Mouse (Mus musculus) fat pad, adult 2 months (tissue): ENCODE results near the gene Ankrd55.

ENCODE experiments used
- DNase-seq: peaks from one replicate; pipeline ENCODE4 v3.0.0-alpha.2; 2011; ENCODE audit warnings: low read depth, low spot score; ENCODE audit errors: extremely low read depth

Ankrd55 gene

DNA sequence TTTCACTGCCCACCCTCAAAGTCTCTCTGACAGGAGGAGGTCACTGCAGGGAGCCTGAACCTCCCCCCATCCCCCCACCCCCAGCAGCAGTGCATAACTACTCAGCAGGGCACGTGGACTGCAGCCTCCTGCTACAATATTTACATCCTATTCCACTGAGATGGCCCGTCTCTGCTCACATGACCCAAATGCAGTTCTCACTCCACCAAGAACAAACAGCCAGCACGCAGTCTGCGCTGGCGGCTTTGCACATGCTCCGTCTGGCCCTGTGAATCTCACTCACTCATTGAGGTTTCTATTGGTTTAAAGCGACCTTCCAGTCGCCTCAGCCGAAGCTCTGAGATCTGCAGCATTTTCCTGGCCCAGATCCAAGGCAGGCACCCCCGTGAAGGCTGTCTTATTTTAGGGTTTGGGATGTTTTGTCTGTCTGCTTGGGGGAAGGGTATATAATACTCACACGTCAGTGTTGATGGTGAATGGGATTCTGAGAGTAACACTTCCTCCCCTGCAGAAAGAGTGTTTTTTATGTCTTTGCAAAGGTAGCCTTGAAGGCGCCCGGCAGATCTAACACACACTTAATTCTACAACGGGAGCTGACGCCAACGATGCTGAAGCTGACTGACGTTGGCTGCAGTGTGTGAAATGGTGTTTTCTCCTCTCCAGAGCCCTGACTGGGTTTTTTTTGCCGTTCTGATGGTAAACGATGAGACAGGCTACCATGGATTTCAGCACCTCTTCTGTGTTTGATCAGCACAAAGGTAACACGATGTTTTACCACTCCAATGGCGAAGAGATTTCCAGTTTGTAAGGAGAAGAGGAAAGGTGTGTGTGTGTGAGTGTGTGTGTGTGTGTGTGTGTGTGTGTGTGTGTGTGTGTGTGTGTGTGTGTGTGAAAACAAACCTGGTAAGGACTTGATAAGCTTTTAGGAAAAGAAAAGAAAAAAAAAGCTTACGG lies at the start of gene Ankrd55:
Gene Ankrd55 (plus strand): TSS at position 227 of the 954 bp plus-strand sequence.
- DNase-seq: no peak

DNA sequence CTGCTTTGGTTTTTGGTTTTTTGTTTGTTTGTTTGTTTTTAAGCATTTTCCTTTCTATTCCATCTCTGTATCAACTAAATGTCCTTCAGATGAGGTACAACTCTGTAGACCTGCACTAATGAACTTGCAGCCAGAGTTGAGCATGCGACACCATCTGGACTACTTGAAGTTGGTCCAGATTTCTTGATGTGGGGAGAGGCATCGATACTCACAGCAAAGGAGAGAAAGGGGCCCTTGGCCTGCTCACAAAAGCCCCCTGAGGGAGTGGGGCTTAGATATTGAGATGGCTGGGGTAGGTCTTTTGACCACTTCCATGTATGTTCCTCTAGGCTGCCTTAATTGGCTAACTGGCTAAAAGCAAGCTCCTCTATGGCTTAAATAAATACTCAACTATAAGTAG lies 49.0 kb upstream of the Ankrd55 start:
- no peak for DNase-seq

DNA sequence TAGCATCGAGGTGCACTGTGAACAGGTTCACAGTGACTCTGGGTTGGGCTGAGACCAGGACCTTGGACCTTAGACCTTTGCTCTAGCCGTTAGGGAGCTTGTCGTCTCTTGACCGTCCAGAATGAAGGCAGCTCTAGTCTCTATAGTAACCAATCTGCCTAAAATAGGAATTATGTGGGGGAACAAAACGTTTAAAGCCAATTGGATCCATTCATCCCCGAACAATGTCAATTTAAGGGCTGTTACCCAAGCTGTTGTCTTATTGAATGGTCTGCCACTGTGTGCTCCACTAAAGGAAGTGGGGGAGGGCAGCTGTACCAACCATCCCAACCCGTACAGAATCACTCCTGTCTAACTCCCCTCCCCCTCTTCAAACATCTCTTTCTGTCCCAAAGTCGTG lies 46.8 kb upstream of the Ankrd55 start:
- DNase-seq: no peak

DNA sequence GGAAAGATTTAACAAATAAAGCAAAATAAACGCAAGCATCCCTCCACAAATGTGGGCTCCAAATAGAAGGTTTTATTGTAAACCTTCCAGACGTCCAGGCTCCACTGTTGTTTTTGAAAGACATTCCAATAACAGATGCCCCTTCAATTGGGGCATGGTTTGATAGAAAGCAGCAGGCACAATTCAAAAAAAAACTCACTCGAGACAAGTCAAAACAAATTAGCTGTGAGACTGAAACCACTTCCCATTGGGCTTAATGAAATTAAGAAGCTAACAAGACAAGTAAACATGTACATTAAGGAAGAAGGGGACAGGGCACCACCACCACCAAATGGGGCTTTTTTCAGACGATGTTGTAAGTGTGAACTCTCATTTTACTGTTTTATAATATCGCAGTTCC lies 43.1 kb upstream of the Ankrd55 start:
- no peak for DNase-seq

DNA sequence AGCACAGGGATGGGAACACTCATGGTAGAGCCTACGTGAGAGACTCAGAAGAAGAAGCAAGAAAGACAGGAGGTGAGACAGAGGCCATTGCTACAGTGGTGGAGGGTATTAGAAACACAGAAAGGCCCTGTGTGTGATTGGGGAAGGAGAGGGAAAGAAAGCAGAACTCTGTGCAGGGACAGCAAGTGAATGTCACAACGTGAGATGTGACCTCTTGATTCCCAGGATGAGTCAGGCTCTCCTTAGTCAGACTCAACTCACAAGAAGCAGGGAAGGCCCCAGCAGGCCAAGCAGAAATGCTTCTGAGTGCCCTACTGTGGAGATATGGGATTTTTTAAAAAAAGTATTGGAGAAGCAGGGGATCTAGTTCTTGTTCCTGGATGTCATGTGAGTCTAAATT lies 36.8 kb upstream of the Ankrd55 start:
- no peak for DNase-seq

DNA sequence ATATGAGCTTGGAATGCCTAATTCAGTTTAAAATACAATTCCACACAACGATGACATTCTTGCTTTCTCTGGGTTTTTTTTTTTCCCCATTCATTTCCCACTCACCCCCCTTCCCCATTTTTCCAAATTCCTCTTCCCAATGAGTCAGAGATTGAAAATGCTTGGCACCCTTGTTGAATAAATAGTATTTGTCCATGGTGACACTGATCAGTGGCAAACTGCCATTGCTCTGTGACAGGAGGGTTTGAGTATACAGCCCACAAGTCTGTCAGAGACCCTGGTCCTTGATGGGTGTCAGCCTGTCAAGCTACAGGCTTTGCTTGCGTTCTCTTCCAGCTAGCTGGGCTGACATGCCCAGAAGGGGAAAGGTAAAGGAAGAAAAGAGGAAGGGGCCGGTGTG lies 36.2 kb upstream of the Ankrd55 start:
- DNase-seq: no peak

DNA sequence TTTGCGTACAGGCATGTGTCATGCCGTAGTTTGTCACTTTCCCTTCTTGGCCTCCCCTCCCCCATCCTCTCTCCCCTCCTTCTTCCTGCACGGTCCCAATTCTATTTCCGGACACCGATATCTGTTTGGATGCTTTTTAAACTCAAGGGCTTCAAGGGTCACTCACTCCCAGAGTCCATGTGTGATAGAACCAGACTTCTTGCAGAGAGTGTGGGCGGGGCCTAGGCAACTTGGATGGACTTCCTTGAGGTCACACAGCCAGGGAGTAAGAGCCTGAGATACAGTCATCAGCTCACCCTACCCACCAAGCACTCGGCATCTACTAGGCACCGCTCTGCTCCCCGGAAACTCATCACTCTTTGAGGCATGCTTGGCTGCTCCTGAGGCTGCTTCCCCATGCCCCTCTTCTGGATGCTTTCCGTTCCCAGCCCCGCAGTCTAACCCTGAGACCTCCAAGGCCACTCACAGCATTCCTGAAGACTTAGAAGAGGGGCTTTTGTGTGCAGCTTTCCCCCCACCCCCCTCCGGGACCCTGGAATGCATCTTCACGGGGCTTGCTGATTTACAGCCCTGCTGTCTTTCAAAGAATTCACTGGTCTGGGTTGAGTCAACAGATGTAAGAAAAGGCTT lies 35.1 kb upstream of the Ankrd55 start:
- no peak for DNase-seq

DNA sequence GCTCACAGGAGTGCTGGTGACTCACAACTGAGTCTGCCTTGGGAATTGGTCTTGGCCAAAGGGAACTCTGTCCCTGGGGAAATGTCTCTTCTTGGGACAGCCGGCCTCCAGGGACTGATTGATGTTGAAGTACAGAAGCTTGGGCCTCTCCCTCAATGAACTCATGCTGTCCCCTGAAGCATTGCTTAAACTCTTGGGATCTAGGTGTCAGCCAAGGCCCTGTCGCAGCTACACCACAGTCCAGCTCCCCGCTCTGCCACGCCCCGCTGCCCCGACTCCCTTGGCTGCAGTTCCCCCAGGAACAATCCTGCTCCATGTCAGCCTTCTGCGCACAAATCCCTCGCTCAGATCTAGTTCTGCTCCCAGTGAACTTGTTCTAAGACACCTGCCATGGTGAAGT lies 34.1 kb upstream of the Ankrd55 start:
- no peak for DNase-seq

DNA sequence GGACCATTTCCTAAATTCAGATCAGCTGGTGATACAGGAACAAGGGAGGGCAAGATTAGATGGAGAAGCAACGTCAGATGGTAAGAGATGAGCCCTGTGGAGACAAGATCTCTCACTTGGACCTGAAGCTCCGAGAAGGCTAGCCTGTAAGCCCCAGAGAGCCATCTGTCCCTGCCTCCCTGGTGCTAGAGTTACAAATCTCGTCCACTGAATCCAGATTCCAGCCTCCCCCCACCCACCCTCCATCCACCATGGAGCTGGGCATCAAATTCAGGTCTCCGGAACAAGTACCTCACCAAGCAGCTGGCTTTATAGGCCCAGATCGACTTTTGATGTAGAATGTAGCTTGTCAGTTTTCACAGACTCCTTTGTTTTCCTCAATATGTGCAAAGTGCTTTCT lies 32.4 kb upstream of the Ankrd55 start:
- DNase-seq: no peak

DNA sequence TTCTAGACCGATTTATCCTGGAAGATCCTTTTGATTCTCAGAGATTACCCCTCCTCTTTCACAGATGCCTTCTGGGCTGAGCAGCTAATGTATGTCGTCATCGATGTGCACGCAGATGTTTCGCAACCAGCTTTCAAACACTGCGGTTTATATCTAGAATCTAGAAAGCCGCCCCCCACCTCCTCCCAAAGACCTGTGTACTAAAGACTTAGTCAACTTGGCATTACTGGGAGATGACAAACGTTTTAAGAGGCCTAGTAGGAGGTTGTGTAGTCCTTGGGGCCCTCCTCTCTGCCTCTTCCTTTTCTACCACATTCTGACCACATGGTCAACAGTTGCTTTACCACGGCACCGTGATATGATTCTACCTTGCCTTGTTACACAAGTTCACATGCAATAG lies 29.8 kb upstream of the Ankrd55 start:
- DNase-seq: peak; percentile 23

DNA sequence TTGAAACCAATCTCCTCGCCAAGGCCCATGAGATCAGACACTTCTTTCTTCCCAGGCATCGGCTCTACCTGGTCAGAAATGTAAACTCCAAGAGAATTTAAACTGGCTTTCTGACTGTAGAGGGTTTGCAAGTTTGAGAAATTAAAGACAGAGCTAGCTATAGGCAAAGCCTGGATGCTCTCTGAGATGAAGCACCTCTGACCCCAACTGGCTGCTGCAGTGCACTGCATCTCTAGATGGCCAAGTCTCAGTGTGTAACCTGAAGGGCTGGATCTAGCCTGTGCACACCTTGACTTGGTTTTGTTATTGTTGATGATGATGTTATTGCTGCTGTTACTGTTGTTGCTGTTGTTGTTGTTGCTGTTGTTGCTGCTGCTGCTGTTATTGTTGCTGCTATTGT lies 28.9 kb upstream of the Ankrd55 start:
- peak; percentile 18 for DNase-seq

DNA sequence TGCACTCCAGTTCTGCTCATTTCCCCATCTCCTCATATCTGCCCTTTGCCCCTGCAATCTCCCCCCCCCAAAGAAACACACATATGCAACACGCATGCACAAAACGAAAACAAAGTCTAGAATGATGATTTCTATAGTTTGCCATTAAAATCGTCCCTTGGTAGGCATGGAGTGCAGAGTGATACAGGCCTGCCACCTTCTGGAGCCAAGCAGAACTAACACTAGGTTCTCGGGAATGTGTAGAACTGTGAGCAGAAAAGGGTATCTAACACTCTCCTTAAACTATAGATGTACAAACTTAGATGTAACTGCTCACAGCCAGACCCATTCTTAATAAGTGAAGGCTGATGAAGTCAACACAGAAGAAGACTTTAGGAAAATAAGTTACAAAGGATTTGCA lies 23.6 kb upstream of the Ankrd55 start:
- no peak for DNase-seq

DNA sequence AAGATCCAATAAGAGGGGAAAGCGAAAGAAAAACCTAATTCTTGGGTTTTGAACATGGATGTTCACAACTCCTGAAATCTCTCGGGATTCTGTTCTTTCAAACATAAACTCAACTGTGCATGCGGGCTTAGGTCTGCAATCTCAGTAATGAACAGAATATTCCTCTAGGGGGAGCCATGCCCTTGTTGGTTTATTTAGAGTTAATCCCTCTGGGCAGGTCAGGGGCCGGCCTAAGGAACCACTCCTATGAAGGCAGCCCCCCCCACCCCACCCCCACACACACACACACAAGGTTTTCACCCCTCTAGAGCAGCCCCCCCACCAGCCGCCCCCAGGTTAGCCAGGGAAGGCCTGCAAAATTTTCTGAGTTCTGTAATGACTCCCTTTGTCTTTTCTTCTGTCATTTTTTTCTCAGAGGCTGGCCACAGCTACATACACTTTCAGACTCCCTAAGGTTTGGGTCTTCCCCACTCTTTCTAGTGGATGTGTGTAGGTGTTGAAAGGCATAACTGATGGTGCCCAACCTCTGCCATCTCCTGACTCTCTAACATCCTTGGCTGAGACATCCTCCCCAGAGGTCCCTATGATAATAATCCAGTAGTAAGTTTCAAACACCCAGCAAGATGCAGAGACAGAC lies 16.2 kb upstream of the Ankrd55 start:
- DNase-seq: no peak

DNA sequence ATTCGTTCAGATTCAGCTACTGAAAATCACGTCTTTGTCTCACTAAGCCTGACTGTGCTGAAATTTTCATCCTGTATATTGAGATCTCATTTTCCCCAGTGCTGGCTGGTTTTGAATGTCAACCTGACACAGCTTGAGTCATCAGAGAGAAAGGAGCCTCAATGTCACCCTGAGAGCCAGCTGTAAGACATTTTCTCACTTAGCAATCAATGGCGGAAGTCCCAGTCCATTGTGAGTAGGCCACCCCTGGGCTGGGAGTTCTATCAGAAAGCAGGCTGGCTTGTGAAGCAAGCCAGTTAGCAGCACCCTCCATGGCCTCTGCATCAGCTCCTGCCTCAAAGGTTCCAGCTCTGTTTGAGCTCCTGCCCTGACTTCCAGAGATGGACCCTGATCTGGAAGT lies 13.6 kb upstream of the Ankrd55 start:
- no peak for DNase-seq

DNA sequence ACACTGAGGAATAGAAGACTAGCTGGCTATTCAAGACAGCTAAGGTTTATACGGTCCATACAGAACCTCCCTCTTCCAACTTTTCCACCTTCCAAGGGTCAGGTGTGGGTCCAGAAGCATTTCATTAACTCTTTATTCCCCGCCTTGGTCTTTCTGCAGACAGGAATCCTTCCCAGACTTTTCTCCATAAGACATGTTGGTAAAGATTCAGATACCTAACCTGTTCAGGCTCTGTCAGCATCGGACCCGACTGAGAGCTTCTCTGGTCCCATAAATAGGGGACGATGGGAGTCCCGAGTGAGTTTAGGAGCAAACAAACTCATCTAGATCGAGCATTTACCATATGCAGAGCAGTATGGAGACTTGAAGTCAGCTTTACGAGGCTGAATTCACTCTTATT lies 12.3 kb upstream of the Ankrd55 start:
- DNase-seq: no peak

DNA sequence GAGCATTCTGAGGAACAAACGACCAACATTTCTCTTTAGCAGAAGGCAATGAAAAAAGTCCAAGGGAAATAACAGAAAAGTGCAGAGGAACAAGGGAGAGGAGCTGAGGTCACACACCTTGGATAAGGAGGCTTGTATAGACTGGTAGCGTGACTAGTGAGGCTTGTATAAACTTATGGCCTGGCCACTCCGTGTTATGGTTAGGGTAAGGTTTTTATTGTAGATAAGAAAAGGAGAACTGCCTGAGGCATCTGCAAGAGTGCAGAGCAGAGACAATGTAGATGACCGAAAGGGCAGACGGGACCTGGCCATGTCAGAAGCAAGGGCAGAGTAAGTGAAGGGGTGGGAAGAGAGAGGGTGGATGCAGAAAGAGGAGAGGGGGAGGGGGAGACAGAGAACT lies 10.7 kb upstream of the Ankrd55 start:
- DNase-seq: no peak

DNA sequence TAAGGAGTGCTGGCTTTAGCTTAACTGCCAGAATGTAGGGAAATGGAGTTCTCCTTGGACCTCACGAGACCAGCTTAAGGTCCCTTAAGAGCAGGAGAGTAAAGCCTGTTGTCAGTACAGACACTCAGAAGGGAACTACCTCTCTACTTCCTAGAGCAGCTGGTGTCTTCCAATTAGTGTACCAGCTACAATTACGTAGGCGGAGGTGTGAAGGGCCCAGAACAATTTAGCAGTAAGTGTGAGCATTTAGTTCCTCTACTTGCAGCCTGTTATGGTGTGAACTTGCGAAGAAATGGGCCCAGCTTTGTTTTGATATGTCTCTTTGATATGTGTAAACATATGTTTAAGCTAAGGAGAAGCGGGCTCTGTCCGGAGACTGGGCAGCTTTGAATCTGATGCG lies 10.0 kb upstream of the Ankrd55 start:
- DNase-seq: no peak

DNA sequence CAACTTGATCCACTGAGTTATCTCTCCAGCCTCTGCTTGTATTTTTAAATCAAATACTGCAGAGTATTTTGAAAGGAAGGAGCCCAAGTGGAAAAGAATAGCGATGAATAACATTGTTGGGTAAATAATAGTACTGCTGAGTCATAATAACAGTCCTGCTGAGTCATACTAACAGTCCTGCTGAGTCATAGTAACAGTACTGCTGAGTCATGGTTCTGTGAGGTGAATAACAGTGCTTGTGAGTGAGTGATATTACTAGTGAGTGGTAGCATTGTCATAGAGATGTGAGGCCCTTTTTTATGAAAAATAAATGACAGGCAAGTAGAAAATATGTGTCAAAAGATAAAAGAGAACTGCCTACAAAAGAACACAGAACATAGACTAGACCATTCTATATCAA lies 1.1 kb upstream of the Ankrd55 start:
- DNase-seq: no peak

DNA sequence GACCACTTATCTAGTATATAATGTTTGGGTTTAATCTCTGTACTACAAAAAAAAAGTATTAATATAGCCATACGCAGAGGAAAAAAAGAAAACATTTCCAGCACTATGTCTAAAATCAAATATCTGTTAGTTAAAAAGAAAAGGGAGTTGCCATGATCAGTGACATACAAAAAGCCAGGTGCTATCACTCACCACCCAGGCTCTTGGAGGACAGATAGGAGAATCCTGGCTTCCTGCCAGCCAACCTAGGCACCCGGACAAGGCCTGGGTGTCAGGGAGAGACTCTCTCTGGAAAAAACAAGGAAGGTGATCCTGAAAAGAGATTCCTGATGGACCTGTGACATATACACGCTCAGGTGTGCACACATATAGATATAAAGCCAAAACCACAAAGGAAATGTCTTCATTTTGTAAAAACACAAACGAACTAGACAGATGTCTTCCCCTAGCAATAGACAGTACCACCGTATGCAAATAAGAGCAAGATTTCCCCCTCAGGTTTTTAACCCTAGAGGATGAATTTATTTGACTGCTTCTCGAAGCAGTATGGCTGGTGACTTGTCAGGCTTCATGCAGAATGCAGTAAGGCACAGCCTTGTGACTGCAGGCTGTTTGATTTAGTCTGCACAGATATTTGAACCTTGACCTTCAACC lies 553 bp upstream of the Ankrd55 start:
- no peak for DNase-seq

DNA sequence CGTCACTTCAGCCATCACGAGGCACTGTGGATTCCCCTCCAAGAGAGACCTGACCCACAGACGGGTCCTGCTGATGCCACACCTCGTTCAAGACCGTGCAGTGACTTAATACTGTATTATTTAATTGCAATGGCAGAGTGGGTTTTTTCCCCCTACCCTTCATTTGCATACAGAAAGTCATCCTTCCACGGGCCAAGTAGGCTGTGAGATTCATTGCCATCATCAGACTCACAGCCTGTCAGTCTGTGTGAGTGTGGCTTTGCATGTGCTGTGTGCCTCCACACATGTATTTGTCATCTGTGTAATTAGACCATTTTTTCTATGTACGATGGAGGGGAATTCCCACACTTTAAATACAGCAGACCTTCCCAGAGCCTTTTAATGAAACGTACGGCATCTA lies 1.1 kb downstream of the Ankrd55 start:
- DNase-seq: no peak

DNA sequence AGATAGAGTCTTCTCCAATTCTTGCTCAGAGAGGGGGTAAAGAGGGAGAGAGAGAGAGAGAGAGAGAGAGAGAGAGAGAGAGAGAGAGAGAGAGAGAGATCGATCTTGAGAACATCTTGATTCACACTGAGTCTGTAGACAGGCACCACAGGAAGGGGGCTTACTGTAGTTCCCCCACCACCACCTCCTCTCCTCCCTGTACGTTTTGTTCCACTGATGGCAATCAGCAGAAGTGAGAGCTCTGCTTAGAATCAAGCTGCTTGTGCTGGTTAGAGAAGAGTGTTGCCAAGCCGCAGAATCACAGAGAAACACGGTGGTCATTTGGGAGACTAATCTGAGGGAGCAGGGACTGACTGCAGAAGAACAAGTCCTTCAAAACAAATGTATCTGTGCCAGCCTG lies 1.7 kb downstream of the Ankrd55 start:
- DNase-seq: no peak

DNA sequence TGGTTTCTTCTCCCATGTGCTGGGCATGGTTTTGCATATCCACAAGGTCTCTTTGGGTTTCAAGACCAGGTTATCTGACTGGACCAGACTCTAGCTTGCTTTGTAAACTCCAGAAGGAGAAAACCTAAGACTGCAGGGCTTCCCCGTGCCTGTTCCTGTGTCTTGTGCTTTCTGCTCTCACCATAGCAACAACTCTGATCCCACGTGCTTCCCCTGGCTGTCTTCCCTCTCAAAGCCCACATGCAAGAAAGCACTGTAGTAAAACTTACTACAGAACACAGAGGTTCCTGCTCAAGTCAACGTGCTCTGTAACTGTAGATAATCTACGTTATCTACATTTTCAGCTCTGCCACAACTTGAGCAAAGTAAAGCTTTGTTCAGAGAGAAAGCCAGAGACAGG lies 4.2 kb downstream of the Ankrd55 start:
- DNase-seq: no peak
